Mouse (Mus musculus) adipocyte (in vitro differentiated cells): ENCODE results near the gene Pnn.
A peak's percentile ranks its signal among the peaks of the same experiment; 100 is the strongest.
"Not testable (repeated sequence)": the region's sequence is repeated elsewhere in the genome, so short reads cannot be mapped to it uniquely, and the experiment has no call there.

Source experiments
- DNase-seq: peaks from one replicate; pipeline ENCODE4 v3.0.0-alpha.2; 2016; ENCODE audit warnings: low spot score

Pnn gene

DNA sequence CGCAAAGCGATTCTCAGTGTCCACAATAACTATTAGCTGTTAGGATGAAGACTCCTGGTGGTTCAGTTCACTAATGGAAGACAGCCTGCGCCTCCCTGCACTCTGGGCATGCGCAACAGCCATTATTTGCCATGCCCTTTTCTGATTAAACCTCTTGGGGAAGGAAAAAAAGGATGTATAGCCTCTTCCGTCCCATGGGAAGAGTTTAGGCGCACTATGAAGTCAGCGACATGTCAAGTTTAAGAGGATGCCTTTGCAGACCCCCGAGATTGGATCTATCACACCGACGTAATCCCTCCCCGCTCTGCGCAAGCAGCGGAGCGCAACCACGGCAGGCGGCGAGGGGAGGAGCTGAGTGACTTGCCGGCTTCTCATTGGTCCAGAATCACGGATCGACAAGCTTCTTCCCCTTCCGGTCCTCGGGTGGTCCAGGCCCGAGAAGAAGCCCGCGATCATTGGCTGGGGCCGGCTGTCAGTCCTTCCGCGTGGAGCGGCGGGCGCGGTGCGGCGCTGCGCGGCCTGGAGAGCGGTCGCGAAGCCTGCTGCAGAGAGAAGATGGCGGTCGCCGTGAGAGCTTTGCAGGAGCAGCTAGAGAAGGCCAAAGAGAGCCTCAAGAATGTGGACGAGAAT, at the start of gene Pnn:
Gene Pnn, plus strand, starts transcription at position 437 of the 630 bp plus-strand sequence.
- DNase-seq = peak; percentile 97

DNA sequence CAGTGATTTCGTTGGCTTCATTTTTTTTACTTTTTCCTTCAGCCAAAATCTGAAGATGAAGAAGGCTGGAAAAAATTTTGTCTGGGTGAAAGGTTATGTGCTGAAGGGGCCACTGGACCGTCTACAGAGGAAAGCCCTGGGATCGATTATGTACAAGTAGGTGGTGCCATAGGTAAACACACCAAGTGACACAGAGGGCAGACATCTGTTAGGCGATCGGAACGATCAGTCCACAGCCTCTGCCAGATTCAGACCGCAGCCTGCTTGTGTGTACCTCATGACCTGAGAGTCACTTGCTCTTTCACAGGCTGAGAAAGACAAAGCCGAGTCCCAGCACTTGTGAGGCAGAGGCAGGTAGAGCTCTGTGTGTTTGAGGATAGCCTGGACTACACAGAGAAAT, 48.7 kb upstream of the Pnn start:
- no peak for DNase-seq

DNA sequence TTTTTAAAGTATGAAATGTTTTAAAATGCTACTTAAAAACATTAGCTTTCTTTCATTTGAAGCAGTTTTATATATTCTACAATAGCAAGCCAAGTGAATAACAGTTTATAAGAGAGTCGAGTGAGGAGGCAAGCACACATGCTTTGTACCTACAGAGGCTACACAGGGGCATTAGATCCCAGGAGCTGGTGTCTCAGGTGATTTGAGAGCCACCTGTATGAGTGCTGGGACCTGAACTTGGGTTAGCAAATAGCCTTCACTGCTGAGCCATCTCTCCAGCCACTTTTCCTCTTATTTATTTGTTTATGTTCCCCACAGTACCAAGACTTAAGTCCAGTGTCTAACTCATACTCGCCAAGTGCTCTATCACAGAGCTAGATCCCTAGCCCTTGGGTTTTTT, 46.8 kb upstream of the Pnn start:
- DNase-seq = no peak

DNA sequence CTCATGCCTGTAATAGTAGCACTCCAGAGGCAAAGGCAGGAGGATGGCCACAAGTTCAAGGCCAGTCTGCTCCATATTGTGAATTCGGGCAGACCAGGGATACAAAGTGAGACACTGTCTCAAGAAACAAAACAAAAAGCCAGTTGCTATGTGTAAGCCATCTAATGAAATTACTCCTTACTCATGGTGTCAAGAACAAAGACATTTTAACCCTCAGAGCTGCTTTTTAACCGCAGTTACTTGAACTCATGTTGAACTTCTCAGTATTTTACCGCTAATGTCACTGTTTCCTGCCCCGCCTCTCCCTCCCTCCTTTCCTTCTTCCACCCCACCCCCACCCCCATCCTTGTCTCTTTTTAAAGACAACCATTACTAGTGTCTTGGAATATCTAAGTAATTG, 45.4 kb upstream of the Pnn start:
- no peak for DNase-seq

DNA sequence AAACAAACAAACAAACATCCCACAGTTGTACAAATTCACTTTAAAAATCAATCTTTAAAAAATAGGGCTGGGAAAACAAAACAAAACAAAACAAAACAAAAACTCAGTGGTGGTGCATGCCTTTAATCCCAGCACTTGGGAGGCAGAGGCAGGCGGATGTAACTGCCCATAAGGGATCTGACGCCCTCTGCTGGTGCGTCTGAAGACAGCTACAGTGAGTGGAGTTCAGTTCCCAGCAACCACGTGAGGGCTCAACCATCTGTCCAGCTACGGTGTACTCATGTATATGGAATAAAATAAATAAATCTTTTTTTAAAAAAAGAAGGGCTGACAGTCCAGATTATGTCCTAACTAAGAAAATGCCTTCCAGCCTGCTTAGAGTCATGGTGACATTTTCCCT, 34.6 kb upstream of the Pnn start:
- DNase-seq = no peak

DNA sequence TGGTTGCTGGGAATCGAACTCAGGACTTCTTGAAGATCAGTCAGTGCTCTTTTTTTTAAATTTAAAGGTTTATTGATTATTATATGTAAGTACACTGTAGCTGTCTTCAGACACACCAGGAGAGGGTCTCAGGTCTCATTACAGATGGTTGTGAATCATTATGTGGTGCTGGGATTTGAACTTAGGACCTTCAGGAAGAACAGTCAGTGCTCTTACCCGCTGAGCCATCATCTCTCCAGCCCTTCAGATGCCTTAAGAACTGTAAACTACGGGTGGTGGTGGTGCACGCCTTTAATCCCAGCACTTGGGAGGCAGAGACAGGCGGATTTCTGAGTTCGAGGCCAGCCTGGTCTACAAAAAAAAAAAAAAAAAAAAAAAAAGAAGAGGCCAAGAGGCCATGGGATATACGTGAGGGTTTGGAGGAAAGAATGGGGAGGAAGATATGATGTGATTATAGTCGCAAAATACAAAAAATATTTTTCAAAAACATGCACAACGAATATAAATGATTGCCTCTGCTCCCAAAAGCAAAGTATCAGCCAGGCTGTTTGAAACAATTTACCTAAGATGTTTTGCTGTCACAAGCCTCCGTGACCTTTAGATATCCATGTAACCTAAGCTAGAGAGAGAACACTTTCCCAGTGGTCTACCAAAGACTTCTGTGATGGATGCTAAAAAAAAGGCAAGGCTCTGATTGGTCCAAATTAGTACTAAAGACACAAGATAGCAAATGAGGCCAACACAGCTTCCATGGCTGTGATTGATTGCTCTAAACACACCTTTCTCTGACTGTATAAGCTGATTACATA, 27.3 kb upstream of the Pnn start:
- no peak for DNase-seq

DNA sequence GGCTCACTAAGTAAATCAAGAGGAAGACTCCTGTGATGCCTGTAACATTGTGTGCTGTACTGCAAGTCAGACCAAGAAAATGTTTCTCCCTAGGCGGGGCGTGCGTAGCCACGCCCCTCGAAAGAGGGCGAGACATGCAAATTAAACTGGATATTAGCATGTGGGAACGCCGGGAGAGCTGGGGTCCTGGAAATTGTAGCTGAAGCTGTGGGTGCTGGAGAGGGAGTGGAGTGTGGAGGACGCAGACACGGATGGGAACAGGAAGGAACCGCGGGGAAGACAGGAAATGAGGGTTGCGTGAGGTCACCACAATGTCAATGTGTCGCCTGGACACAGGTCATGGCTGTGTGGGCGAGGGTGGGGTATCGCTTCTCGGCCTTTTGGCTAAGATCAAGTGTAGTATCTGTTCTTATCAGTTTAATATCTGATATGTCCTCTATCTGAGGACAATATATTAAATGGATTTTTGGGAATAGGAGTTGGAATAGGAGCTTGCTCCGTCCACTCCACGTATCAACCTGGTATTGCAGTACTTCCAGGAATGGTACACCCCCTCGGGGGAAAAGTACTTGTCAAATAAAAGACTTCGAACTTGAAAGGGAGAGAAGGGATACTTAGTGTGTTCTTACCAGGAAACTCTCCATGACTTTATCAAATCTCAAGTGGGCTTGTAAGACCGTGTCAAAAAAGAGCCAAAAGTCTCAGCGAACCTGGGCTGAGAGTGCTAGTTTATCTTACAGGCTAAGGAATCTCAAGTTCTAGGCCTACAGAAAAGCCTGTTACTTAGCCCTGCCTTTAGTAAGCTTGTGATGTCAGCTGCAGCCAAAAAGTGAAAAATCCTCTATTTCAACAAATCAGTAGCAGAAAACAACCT, 26.5 kb upstream of the Pnn start:
- no peak for DNase-seq

DNA sequence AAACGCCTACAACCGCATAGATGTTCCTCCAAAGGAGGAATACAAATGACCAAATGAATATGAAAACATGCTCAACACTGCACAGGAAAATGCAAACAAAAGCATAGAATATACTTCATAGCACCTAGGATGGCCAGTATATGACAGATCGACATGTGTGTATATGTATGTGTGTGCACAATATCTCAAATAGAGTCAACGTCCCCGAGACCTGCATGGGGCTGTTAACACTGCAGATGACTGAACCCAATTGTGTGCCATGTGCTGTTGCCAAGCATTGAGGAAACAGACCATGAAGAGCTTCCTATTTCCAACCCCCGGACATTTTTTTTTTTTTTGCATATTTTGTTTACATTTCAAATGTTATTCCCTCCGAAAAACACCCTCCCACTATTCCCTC, 25.8 kb upstream of the Pnn start:
- DNase-seq = no peak

DNA sequence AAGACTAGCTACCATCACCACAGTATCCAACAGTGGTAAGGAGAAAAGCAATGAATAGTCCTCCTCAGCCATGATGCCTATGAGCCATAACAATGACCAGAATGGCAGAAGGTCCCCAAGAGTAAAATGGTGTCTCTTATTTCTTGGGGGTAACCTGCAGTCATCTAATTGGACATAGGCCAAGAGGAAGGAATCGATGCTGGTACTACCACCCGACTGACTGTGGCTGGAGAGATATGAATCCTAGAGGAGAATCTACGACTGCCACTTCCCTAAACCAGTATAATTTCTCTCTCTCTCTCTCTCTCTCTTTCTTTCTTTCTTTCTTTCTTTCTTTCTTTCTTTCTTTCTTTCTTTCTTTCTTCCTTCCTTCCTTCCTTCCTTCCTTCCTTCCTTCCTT, 14.2 kb upstream of the Pnn start:
- DNase-seq = no peak

DNA sequence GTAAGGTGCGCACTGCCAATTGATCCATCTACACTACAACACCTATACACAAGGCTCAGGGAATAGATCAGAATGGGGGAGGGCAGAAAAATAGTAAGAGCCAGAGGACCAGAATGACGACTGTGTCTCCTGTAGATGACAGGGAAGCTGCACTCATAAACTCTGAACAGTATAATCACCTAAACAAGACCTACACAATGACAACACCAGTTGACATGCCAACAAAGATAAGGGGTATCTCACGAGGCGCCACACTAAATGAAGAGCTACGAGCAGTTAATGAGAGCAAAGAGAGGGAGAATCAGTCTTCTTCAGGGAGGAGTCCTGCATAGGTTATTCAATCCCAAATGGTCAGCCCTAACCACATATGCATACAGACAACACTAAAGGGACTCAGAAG, 13.5 kb upstream of the Pnn start:
- no peak for DNase-seq

DNA sequence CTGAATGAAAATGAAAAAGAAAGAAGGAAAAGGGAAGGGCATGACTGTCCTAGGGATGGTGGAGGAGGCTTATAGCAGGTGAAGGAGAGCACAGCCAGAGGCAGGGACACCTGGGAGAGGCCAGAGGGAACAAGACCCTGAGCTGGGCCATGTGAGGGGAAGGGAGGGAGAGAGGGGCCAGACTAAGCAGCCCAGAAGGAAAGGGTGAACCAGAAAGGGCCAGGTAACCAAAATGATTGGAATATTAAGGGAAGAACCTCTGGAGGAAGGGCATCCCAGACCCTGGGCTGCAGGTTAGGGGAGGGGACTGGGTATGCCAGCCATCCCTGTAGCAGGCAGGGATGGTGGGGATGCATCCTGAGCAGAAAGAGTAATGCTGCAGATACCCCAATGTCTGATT, 12.7 kb upstream of the Pnn start:
- no peak for DNase-seq

DNA sequence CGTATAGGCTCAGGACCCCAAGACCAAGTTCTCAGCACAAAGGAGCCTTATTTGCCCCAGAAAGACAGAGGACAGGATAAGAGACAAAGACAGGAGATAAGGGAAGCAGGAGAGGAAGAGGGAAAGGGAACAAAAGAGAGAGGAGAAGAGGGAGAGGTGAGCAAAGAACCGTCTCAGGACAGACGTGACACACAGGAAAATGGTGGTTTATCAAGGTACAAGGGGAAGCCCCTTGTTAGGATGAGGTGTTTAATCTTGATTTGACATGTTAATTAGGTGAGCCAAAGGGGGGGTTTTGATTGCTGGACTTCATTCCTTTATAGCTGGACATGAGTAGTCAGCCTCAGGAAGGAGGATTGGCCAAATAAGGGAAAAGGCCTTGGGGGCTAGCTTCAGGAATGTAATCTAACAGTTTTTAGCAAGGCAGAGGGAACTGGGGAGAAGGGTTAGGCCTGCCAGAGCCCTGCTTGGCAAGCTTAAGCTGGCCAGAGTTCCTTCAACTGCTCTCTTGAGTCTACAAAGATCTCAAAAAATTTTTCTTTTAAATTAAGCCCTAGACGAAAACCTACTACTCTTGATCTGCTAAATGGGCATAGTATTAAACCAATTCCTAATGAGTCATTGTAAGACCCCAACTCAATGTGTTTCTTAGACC, 11.4 kb upstream of the Pnn start:
- peak; percentile 83 for DNase-seq

DNA sequence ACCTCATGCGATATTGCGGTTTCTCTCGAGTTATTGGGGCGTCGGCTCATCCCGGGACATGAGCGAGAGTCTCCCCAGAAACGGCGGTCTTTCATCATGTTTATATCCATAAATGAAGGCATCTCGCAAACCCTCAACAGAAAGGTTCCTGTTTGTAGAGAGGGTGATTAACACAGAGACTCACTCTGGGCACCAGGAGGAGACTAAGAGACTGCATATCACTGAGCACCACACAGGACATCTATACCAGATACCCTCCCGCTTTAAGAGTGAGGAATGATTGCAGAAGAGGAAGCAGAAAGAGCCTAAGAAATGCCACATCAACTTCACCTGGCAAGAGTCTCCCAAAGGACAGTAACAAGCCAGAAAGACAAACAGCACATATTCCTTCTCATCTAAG, 10.5 kb upstream of the Pnn start:
- DNase-seq = no peak

DNA sequence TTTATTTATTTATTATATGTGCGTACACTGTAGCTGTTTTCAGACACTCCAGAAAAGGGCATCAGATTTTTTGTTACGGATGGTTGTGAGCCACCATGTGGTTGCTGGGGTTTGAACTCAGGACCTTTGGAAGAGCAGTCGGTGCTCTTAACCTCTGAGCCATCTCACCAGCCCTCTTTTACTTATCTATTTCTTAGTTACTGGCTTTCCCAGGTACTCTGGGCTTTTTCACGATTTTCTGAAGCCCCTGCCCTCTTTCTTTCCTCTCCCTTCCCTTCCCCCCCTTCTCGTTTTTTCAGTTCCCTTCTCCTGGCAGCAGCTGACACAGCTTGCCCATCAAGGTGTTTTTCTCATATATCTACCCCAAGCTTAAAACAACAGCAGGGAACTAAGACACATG, 8.4 kb upstream of the Pnn start:
- not testable (repeated sequence) for DNase-seq

DNA sequence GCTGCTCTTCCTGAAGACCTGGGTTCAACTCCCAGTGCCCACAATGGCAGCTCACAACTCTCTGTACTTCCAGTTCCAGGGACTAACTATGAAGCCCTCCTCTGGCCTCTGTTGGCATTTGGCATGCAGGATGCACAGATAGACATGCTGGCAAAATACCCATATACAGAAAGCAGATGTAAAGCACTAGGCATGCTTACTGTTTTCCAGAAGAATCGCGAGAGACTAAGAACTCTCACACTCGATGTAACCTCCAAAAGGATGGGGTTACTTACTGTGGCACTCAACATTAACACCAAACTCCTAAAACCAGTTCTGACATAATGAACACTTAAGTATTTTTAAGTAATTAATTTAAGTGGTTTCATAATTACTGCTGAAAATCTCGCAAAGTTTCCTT, 6.4 kb upstream of the Pnn start:
- no peak for DNase-seq

DNA sequence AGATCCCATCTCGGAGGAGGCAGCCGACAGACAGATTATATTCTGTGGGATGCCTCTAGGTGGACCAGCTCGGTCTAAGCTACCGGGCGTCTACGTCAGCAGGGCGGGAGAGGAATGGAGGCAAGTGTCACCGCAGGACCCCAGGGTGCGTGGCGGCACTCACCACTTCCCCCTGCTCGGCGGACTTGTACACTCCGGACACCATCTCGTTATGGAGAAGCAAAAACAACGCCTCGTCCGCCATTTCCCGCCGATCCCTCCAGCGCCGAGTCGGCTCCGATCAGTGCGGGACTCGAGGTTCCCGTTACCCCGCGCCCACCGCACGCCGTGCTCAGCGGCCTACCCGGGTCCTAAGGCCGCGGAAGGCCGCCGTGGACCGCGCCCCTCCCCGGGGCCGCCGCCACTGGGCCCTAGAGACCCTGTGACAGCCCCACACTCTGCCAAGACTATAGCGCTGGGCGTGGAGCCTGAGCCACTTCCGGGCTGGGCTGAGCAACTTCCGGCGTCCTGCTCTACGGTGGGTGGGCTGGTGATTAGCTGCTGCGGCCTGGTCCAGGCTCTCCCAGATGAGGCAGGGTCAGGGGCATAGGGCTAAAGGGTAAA, 5.6 kb upstream of the Pnn start, which contains the start of gene Trappc6b:
Gene Trappc6b, minus strand, starts transcription at position 480 of the 603 bp plus-strand sequence.
- peak; percentile 82 for DNase-seq

DNA sequence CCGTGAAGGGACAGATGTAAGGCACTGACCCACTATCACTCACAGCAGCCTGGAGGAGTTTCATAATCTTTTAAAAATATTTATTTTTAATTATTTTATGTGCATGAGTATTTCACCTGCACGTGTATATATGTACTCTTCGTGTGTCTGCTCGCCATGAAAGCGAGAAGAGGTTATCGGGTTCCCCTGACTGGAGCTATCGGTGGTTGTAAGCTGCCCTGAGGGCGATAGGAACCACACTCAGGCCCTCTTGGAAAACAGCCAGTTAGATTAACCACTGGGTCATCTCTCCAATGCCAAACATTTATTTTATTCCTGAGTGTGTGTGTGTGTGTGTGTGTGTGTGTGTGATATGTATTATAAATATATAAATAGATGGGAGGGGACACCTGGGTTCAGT, 1.8 kb upstream of the Pnn start:
- no peak for DNase-seq

DNA sequence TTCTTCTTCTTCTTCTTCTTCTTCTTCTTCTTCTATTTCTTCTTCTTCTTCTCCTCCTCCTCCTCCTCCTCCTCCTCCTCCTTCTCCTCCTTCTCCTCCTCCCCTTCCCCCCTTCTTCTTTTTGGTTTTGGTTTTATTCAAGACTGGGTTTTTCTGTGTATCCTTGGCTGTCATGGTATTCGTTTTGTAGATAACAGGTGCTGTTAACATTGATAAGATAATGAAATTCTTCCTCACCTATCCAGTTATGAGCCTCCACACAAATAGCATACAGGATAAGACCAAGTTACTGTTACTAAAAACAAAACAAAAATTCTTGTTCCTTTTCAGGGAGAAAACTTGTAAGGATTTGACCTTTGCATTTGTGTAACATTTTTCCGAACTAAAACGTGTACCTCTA, 908 bp upstream of the Pnn start:
- no peak for DNase-seq

DNA sequence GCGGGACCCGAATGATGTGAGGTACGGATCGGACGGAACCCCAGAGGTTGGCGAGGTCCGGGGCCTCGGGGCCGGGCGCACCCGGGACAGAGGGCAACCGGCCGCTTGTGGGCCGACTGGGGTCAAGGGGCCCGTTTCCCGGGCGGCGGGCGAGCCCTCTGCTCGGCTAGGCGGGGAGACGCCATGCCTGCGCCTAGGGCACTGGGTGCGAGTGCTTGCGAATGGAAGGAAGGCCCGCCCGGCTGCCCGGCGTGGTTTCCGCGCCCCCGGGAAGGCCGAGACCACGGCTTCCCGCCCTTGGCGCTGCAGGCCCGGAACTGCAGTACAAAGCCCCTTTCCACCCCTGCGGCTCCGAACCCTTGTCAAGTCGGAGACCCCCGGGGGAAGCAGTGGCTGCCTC, 411 bp downstream of the Pnn start:
- DNase-seq = no peak

DNA sequence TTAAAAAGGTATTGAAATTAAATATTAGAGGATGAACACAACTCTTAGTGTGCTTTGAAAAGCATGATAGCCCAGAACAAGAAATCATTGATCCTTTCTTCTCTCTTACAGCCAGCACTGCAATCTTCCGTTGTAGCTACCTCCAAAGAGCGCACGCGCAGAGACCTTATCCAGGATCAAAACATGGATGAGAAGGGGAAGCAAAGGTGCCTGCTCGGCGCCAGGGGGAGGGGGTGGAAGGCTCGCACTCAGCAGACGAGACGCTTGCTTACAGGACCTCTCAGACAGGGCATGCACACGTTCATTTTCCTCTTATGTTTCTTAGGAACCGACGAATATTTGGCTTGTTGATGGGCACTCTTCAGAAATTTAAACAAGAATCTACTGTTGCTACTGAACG, 2.1 kb downstream of the Pnn start:
- no peak for DNase-seq

DNA sequence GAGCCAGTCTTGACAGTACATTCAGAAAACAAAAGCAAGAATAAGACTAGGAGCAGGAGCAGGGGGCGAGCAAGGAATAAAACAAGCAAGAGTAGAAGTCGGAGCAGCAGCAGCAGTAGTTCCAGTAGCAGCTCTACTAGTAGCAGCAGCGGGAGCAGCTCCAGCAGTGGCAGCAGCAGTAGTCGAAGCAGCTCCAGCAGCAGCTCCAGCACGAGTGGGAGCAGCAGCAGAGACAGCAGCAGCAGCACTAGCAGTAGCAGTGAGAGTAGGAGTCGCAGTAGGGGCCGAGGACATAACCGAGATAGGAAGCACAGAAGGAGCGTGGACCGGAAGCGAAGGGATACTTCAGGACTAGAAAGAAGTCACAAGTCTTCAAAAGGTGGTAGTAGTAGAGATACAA, 5.6 kb downstream of the Pnn start:
- no peak for DNase-seq

DNA sequence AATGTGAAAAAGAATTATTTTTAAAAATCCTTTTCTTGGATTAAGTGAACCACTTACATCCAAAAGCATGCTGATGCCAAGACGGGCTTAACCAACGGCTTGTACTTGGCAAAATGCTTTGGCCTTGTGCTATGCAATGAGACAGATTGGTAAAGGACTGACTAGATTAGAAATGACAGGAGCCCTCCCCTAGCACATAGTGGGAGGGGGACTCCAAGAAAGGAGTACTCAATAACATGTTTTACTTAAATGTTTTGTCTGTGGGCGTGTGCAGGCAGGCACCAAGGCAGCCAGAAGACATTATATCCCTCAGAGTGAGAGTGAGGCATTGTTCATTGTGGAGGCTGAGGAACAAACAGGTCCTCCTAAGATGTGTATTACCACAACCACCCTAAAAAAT, 7.4 kb downstream of the Pnn start:
- DNase-seq = no peak
